Mouse (Mus musculus) telencephalon, adult 2 months (tissue): ENCODE results near the gene Frmd4b.
"Not testable (repeated sequence)": the region's sequence is repeated elsewhere in the genome, so short reads cannot be mapped to it uniquely, and the experiment has no call there.

Experiments
- DNase-seq: peaks from one replicate; pipeline ENCODE4 v3.0.0-alpha.2; 2011; ENCODE audit warnings: low read depth, low spot score

The Frmd4b gene

DNA sequence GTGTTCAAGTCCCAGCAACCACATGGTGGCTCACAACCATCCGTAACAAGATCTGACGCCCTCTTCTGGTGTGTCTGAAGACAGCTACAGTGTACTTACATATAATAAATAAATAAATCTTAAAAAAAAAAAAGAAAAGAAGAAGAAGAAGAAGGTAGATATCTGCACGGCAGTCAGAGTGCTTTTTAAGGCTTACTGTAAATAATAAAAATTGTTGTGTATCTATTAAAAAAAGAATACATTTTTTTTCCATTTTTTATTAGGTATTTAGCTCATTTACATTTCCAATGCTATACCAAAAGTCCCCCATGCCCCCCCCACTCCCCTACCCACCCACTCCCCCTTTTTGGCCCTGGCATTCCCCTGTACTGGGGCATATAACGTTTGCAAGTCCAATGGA lies 259.7 kb downstream of the Frmd4b start:
- DNase-seq = not testable (repeated sequence)

- DNase-seq = no peak
These were observed 260.7 kb downstream of the Frmd4b start for GRCm38 (mm10) chr6:97356612-97357011.

DNA sequence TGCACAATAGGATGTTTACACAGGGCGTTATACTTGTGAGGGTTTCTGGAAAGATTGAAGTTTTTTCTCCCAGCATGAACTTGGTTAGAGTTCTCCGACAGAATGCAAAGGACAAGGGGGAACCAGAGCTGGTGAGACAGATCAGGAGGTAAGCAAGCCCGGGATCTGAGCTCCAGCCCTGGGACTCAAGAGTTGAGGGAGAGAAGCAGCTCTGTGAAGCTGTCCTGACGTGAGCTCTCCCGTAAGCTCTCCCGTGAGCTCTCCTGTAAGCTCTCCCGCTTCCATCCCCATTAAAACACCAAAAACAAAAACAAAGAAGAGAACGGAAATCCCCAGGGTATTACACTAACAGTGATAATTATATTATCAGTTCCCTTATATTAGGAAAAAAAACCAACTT lies 262.2 kb downstream of the Frmd4b start:
- DNase-seq = no peak

DNA sequence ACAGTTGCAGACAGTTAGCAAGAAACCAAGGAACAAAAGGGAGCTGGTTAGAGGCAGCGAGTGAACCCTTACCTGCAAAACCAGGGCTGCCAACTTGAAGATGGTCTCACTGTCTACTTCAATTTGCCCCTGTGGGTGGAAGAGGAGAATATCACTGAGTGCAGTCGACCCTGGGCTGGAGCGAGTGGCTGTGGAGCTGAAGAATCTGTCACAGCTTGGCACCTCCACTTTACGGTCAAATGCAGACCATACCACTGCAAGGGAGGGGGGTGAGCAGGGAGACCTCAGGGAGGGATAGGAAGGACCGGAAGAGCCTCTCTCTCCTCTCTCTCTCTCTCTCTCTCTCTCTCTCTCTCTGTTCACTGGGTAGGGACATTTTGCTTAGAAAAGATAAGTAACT lies 263.4 kb downstream of the Frmd4b start:
- DNase-seq = no peak

GRCm38 (mm10) chr6:97353371-97353770 lies 264.0 kb downstream of the Frmd4b start:
- DNase-seq = no peak

DNA sequence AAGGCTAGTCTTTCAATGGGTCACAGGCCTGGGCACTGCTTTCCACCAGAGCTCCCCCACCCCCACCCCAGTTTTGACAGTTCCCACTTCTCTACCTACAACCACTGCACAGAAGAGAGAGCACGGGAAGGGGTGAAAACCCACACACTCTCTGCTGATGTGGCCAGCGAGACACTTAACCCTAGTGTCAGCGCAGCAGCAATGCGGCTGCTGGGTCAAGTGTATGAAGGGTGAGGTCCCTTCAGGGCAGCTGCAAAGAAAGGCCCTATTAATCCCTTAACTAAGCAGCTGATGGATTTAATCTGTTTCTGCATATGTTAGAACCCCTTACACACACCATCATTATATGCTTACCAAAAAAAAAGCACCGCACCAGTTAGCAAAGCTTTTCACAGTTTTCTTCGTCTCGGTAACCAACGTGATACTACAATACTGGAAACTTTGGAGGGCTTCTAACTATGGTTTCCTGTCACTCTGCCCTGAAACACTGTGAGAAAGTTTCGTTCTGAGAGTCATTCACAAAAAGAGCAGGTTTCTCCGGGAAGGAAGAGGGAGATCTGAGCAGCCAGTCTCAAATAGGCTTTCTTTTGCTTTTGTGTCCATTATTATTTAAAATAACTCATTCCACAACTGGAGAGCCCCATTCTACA lies 264.7 kb downstream of the Frmd4b start:
- no peak for DNase-seq

DNA sequence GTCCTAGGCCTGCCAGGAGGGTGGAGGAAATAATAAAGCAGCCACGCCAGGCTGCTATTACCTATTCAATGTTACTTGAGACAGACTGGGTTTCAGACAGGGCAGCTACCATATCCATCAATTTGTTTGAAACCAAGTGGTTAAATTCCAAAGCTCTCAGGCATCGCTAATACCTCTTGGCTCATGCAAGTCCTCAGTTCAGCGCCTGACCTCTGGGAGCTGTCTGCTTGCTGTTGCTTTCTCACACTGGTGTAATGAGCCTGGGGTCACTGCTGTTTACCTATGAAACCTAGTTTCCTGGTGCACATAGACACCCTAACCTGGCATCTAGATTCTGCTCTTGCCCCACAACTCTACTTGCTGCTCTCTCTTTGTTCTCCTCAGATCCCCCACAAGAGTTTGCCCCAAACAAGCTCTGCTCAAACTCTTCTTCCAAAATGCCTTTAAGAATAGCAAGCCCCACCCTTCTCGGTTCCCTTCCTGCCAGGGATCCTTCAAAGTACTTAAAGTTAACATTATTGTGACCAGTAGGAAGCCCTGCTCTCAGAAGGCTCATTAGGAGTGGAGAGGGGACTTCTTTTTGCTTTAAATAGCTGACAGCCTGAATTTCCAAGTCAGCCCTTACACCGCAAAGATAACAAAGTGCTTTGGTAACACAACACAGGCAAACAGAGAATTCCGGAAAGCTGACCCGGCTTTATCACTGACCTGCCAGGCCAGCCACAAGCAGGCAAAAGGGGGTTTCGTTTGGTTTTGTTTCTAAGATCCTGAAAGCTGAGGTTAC lies 267.8 kb downstream of the Frmd4b start:
- DNase-seq = no peak

DNA sequence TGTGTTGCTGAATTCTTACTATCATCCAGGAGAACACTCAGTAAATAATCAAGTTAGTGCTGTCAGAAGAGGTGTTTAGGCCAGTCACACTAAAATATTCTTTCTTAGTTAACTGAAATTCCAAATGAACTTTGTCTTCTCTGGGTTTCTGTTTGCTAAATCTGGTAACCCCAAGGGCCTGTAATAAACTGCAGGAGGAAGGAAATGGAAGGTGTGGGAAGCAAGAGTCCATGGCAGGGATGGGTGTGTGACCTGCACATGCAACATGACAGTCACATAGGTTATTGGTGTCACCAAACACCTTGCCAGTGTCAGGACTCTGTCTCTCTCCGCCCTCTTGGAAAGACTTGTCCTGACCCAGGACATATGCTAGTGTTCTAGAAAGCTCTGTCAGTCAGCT lies 270.4 kb downstream of the Frmd4b start:
- DNase-seq = no peak

- no peak for DNase-seq
These were observed 270.8 kb downstream of the Frmd4b start for GRCm38 (mm10) chr6:97346527-97346926.

DNA sequence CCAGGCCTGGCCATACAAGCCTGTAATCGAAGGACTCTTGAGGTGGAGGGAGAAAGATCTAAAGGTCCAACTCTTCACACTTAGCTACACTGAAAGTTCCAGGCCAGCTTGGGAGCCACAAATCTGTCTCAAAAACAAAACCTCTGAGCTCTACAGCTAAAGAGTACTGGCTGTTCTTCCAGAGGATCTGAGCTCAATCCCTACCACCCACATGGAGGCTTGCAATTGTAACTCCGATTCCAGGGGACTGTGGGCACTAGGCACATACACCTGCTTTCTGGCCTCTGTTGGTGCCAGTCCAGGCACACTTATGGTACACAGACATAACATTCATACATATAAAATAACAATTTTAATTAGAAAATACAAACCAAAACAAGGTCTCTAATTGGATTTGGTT lies 271.4 kb downstream of the Frmd4b start:
- no peak for DNase-seq

DNA sequence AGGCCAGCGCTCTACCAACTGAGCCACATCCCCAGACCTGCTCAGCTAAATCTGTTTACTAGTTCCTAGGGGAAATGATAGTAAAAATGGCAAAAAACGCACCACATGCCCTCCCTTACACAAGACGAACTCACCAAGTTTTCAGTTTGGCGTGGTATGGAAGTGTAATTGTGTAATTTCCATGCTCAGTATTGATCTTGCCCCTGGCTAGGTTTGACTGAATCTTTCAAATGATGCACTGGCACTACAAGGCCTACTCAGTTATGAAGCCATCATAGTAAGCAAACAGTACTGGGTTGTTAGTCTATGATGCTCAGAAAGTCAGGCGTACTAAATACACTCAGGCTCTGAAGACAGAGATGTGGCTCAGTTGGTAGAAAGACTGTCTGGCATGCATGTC lies 275.2 kb downstream of the Frmd4b start:
- DNase-seq = no peak

DNA sequence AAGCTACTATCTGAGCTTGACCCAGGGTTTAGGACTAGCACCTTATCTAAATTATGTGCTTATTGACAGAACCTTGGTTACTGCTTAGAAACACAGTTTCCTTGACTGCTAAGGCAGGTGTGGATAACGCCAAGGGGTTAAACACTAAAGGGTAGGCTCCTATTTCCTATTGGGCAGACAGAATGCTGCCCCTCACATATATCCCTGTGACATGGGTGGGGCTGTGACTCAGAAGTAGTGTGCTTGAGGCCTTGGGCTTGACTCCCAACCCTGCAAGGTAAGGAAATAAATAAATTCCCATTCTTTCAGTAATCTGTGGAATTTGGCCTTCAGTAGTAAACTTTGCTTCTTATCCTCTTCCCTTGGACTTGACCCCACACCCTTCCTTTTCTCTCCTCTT lies 275.7 kb downstream of the Frmd4b start:
- no peak for DNase-seq

- no peak for DNase-seq
These were observed 276.2 kb downstream of the Frmd4b start for GRCm38 (mm10) chr6:97341148-97341547.

GRCm38 (mm10) chr6:97340211-97340791 lies 277.0 kb downstream of the Frmd4b start:
- DNase-seq = peak; percentile 70

GRCm38 (mm10) chr6:97339271-97339681 lies 278.1 kb downstream of the Frmd4b start:
- no peak for DNase-seq

- peak; percentile 29 for DNase-seq
These were observed 278.5 kb downstream of the Frmd4b start for GRCm38 (mm10) chr6:97338843-97339242.

DNA sequence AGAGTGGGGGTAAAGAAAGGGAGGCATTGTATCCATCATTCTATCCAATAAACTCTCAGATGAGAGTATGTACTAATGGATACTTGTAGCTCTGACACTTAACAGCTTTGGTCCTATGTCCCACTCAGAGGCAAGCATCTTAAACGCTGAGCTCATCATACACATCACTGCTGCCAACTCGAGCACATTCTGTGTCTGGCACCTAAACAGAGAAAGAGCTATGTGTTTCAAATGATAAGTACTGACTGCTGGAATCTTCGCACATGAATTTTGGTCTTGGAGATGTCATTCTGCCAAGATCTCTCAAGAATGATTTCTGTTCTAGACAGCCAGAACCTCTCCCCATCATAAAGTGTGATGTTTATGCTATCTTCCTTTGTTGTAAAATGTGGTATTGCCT lies 284.0 kb downstream of the Frmd4b start:
- no peak for DNase-seq

- no peak for DNase-seq
These were observed 293.4 kb downstream of the Frmd4b start for GRCm38 (mm10) chr6:97323951-97324350.

- no peak for DNase-seq
These were observed 295.2 kb downstream of the Frmd4b start for GRCm38 (mm10) chr6:97322126-97322525.

DNA sequence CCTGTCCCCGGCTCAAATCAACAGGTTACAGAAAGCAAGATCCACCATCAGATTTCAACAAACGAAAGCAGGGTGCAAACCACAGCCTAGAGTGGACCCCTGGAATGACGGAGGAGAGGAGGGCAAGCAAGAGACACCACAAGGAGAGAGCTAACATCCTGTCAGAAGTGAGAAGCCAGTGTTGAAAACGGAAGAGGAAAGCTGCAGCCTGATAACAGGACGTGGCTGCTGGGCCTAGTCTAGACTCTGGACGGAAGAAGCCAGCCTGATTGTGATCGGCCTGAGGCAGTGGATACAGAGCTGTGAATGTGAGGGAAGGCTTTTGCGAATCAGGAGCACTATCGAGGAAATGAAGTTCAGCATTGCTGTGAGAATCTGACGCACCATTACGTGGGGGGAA lies 296.2 kb downstream of the Frmd4b start:
- DNase-seq = no peak

DNA sequence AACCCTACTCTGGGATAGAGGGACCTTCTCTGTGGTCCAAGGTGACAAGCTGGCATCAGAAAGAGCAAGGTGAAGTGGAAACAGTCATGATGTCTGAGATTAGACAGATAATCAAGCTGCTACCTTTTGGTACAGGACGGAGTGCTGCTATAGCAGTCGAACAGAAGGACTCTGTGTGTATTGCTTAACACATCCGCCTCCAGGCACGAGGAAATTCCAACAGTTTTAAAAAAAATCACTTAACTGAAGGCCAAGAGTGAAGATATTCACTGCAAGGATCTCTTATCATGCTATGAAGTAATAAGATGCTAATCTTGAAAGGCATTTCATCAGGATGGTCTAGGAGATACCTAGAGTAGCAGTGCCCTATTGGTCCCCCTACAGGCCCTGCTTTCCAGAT lies 298.3 kb downstream of the Frmd4b start:
- peak; percentile 40 for DNase-seq

DNA sequence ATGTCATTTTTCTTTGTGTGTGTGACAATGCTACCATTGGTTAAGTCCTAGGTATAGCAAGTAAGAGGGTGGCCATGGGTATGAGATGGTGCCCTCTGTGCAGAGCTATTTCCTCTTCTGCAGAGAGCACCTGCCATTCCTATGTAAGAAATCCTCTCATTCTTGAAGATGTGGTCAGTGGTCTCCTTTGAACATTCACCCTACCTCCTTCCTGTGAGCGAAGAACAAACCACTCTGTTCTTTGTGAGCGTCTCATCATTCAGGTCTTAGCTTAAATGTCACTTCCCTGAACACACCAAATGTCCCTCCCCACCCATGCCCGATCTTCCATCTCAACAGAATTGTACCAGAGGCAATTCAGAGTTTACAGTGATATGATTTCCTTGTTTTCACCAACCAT lies 299.4 kb downstream of the Frmd4b start:
- no peak for DNase-seq

GRCm38 (mm10) chr6:97316716-97317115 lies 300.6 kb downstream of the Frmd4b start:
- DNase-seq = no peak
